Mouse (Mus musculus): Measurements from ENCODE around the gene Apod. TPM values are rescaled to one million over a fixed set of nuclear protein-coding genes. Genes with fewer than 3 reads are reported as not detected.

Gene Apod
- polyA plus RNA-seq, 1 experiment from 2014 or later = 26.2 TPM

DNA sequence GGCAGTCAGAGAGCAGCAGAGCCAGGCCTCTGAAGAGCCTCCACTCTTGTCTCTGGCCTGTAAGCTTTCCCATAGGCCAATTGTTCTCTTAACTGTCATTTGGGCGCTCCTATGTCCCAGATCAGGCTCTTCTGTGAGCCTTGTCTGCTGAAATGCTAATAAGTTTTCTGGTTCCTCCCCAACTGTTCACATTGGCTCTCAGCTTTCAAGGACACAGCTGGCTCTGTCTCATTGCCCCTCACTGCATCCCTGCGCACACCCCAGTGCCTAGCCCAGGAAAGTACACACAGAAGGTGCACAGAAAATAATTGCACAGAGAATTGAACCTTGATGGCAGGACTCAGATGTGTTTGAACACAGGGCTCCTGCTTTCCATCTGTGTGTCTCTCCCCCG, 14.7 kb downstream of the Apod start:
- Histone ChIP-seq H3K4me2 (ENCODE audit: low read depth, low read length) (no peak overlapping the region), H3K9me3 (ENCODE audit: control insufficient read depth, low read length) (no peaks in the 10 kb centered on the region), H3K4me3 (ENCODE audit: low read depth, low read length) (no peak overlapping the region), H3K27me3 (ENCODE audit: control insufficient read depth, insufficient read depth, low read length) (no peaks in the 10 kb centered on the region), H3K36me3 (ENCODE audit: control insufficient read depth, insufficient read depth, low read length) (no peaks in the 10 kb centered on the region), H3K27ac (ENCODE audit: low read depth, low read length) (no peak overlapping the region), H3K4me1 (ENCODE audit: control insufficient read depth, insufficient read depth, low read length) (peaks cover 4% of the 10 kb centered on the region; the same call in 1 of the 2 replicates), H3K9ac (replicated peaks; ENCODE audit: low read depth, low read length) (no peak overlapping the region)
- no peak for ATAC-seq (ENCODE audit: low read depth)
- 26% methylated on average over 3 of the region's 3 CpGs for WGBS

DNA sequence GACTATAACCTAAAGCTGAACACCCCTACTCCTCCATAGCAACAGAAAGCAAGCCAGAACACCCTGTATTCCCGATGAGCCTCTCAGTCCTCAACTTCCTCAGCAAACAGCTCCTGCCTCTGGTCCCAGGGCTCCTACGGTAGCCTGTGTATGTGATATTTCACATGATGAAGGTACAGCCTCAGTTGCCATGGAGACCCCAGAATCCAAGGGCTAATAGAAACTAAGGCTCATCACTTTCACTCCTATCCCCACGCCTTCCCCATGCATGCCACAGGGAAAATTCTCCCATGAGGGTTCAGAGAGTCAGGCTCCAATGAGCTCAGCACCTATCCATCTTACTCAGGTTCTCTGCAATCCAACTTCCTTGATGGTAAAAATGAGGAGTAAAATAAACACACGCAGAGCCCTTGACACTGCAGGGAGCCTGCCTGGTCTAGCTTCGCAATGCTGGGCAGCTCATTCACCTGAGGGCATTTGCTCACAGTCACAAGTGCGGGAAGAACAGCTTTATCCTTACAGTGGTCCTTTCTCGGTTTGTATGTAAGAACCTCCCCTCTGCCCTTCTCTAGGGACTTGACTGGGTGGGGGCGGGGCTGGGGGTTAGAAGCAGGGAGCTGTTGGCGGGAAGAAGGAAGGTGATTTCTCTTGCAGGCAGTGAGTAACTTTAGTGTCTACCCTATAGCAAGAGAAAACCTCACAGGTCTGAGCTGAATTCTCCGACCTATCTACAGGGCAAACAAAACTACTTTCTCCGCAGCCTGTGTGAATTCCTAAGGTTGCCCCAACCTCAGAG, 15.2 kb downstream of the Apod start:
- no peak overlapping the region for H3K9ac ChIP-seq (replicated peaks; ENCODE audit: low read depth, low read length)
- ATAC-seq (ENCODE audit: low read depth) = no peak; the same call in 1 of the 2 replicates
- no peaks in the 10 kb centered on the region for H3K9me3 ChIP-seq (ENCODE audit: control insufficient read depth, low read length)
- H3K27me3 ChIP-seq (ENCODE audit: control insufficient read depth, insufficient read depth, low read length) = no peaks in the 10 kb centered on the region
- no peak overlapping the region for H3K4me2 ChIP-seq (ENCODE audit: low read depth, low read length)
- no peaks in the 10 kb centered on the region for H3K36me3 ChIP-seq (ENCODE audit: control insufficient read depth, insufficient read depth, low read length)
- H3K4me1 ChIP-seq (ENCODE audit: control insufficient read depth, insufficient read depth, low read length) = peaks cover 4% of the 10 kb centered on the region; the same call in 1 of the 2 replicates
- H3K27ac ChIP-seq (ENCODE audit: low read depth, low read length) = no peak overlapping the region
- H3K4me3 ChIP-seq (ENCODE audit: low read depth, low read length) = no peak overlapping the region
- WGBS = 34% methylated on average over 11 of the region's 11 CpGs

DNA sequence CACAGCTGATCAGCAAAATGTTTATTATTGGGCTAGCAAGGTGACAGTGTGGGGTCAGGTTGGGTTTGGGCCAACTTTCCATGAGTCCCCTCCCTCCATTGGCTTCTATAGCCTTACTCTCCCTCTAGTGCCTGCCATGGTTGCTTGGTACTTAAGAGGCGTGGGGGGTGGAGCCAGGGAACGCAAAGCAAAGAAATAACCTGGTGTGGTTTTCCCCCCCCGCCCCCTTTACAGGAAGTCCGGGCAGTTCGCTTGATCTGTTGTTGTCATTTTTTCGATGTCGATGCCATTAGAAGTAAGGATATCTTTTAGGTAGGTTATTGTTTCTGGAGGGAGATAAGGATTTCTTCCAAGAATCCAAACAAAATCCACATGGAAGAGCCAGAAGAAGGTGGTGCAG, 17.5 kb downstream of the Apod start:
- H3K4me3 ChIP-seq (ENCODE audit: low read depth, low read length) = no peak overlapping the region
- H3K4me1 ChIP-seq (ENCODE audit: control insufficient read depth, insufficient read depth, low read length) = peaks cover 4% of the 10 kb centered on the region; the same call in 1 of the 2 replicates
- ATAC-seq (ENCODE audit: low read depth) = no peak
- H3K27ac ChIP-seq (ENCODE audit: low read depth, low read length) = no peak overlapping the region
- WGBS = 94% methylated on average over 7 of the region's 7 CpGs
- no peaks in the 10 kb centered on the region for H3K9me3 ChIP-seq (ENCODE audit: control insufficient read depth, low read length)
- H3K4me2 ChIP-seq (ENCODE audit: low read depth, low read length) = no peak overlapping the region
- H3K27me3 ChIP-seq (ENCODE audit: control insufficient read depth, insufficient read depth, low read length) = no peaks in the 10 kb centered on the region
- H3K36me3 ChIP-seq (ENCODE audit: control insufficient read depth, insufficient read depth, low read length) = no peaks in the 10 kb centered on the region
- H3K9ac ChIP-seq (replicated peaks; ENCODE audit: low read depth, low read length) = no peak overlapping the region

DNA sequence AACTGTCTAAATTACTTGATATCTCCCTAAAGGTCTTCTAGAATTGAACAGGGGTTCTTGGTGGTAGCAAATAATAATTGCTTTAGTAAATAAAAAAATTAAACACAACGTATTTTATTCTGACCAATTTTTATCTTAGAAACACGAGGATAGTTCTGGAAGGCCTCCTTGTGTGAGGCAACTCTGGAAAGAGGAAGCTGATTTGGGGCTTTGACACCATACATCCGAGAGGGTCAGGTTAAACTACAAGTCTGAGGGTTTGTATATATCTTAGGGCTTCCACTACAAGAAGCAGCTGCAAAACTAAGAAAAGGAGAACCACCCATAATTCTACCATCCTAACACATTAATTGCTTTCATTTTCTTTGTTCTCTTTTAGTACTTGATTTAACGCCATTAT, 20.8 kb downstream of the Apod start:
- H3K9me3 ChIP-seq (ENCODE audit: control insufficient read depth, low read length) = no peaks in the 10 kb centered on the region
- WGBS = 56% methylated on average over 4 of the region's 4 CpGs
- H3K27me3 ChIP-seq (ENCODE audit: control insufficient read depth, insufficient read depth, low read length) = no peaks in the 10 kb centered on the region
- H3K4me3 ChIP-seq (ENCODE audit: low read depth, low read length) = no peak overlapping the region
- no peaks in the 10 kb centered on the region for H3K4me1 ChIP-seq (ENCODE audit: control insufficient read depth, insufficient read depth, low read length)
- H3K27ac ChIP-seq (ENCODE audit: low read depth, low read length) = no peak overlapping the region
- no peaks in the 10 kb centered on the region for H3K36me3 ChIP-seq (ENCODE audit: control insufficient read depth, insufficient read depth, low read length)
- ATAC-seq (ENCODE audit: low read depth) = no peak
- H3K4me2 ChIP-seq (ENCODE audit: low read depth, low read length) = no peak overlapping the region
- no peak overlapping the region for H3K9ac ChIP-seq (replicated peaks; ENCODE audit: low read depth, low read length)

DNA sequence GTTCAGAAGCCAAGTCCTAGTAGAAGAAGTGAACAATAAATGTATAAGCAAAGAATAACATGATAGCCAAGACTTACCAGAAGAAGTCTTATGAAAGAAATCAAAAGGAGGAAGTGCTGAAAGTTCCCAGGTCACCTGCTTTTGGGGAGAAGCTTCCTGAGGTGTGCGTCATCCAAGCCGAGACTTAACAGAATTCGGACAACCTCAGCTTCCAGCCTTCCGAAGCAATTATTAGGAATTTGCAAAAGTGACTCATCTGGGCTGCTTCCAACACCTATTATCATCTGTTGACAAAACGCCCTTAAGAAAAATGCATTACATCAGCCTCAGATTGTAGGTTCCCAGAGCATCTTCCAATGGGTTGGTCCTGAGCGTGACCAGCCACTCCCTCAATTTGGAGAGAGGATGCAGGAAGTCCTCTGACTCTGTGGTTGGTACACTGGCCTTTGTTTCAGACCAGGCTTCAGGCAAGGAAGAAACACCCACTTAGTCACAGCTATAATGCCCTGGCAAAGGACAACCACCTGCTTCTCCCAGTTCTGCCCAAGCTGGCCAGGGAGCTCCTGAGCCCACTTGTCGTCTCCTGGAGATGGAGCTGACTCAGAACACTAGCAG, 23.8 kb downstream of the Apod start:
- WGBS = 90% methylated on average over 7 of the region's 7 CpGs
- Histone ChIP-seq H3K4me2 (ENCODE audit: low read depth, low read length) (no peak overlapping the region), H3K27me3 (ENCODE audit: control insufficient read depth, insufficient read depth, low read length) (no peaks in the 10 kb centered on the region), H3K36me3 (ENCODE audit: control insufficient read depth, insufficient read depth, low read length) (no peaks in the 10 kb centered on the region), H3K4me3 (ENCODE audit: low read depth, low read length) (no peak overlapping the region), H3K9ac (replicated peaks; ENCODE audit: low read depth, low read length) (no peak overlapping the region), H3K9me3 (ENCODE audit: control insufficient read depth, low read length) (no peaks in the 10 kb centered on the region), H3K27ac (ENCODE audit: low read depth, low read length) (no peak overlapping the region), H3K4me1 (ENCODE audit: control insufficient read depth, insufficient read depth, low read length) (no peaks in the 10 kb centered on the region)
- no peak for ATAC-seq (ENCODE audit: low read depth)

DNA sequence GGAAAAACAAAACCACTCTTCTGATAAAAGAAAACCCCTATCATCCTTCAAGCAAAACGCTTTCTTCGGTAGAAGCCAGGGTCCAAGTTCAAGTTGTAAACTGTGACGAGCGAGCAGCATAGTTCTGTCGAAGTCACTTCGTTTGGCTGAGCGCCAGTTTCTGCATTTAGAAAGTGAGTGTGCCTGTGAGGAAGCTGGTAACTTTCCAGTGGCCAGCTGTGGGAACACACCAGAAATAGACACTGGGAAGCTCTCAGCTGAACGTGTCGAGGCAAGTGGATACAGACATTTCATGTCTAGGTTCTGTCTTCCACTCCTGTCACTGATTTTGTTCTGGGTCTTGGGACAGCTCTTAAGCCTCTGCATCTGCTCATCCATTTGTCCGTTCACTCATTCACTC, 24.3 kb downstream of the Apod start:
- WGBS = 64% methylated on average over 10 of the region's 10 CpGs
- no peaks in the 10 kb centered on the region for H3K4me1 ChIP-seq (ENCODE audit: control insufficient read depth, insufficient read depth, low read length)
- H3K9ac ChIP-seq (replicated peaks; ENCODE audit: low read depth, low read length) = no peak overlapping the region
- H3K27ac ChIP-seq (ENCODE audit: low read depth, low read length) = no peak overlapping the region
- H3K4me2 ChIP-seq (ENCODE audit: low read depth, low read length) = no peak overlapping the region
- no peaks in the 10 kb centered on the region for H3K9me3 ChIP-seq (ENCODE audit: control insufficient read depth, low read length)
- no peaks in the 10 kb centered on the region for H3K36me3 ChIP-seq (ENCODE audit: control insufficient read depth, insufficient read depth, low read length)
- ATAC-seq (ENCODE audit: low read depth) = no peak
- no peaks in the 10 kb centered on the region for H3K27me3 ChIP-seq (ENCODE audit: control insufficient read depth, insufficient read depth, low read length)
- H3K4me3 ChIP-seq (ENCODE audit: low read depth, low read length) = no peak overlapping the region

DNA sequence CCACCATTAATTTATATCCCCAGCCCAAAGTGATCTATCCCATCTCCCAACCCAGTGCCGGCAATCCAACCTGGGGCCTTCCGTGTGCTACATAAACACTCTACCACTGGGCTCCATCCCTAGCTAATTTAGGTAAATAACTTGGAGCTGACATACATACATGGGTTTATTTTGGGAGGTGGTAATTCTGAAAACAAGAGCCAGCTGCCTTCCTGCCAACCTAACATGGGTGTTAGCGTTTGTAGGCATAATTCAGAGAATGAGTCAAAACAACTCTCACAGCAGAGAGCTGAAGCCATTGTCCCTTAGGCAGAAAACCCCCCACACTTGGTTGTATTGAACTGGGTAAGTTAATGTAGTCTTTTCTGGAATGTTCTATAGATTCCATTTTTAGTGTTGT, 26.9 kb downstream of the Apod start:
- ATAC-seq (ENCODE audit: low read depth) = no peak
- Histone ChIP-seq H3K9ac (replicated peaks; ENCODE audit: low read depth, low read length) (no peak overlapping the region), H3K4me2 (ENCODE audit: low read depth, low read length) (no peak overlapping the region), H3K36me3 (ENCODE audit: control insufficient read depth, insufficient read depth, low read length) (no peaks in the 10 kb centered on the region), H3K4me1 (ENCODE audit: control insufficient read depth, insufficient read depth, low read length) (no peaks in the 10 kb centered on the region), H3K4me3 (ENCODE audit: low read depth, low read length) (no peak overlapping the region), H3K27ac (ENCODE audit: low read depth, low read length) (no peak overlapping the region), H3K9me3 (ENCODE audit: control insufficient read depth, low read length) (no peaks in the 10 kb centered on the region), H3K27me3 (ENCODE audit: control insufficient read depth, insufficient read depth, low read length) (no peaks in the 10 kb centered on the region)
- 82% methylated on average over 3 of the region's 3 CpGs for WGBS

DNA sequence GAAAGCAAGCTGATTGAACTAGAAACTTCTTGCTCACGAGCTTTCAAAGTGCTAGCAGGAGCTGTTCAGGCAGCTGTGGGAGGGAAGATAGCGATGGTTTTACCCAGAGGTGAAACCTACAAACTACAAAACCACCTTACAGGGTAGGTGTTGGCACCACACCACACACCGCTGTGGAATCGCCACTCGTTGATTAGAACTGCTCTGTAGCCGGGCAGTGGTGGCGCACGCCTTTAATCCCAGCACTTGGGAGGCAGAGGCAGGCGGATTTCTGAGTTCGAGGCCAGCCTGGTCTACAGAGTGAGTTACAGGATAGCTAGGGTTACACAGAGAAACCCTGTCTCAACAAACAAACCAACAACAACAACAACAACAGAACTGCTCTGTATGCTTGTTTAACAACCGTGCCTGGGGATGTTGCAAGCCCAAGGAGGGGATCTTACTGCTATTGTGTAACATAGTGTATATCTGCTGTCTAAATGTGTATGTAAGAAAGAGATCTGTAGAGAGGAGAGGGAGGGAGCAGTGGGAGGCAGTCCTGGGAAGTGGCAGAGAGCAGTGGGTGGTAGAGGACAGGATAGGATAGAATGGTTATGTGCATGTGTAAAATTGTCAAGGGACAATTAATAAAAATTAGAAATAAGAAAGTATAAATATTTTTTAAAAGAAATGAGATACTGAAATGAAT, 27.7 kb downstream of the Apod start:
- Histone ChIP-seq H3K27me3 (ENCODE audit: control insufficient read depth, insufficient read depth, low read length) (no peaks in the 10 kb centered on the region), H3K27ac (ENCODE audit: low read depth, low read length) (no peak overlapping the region), H3K9me3 (ENCODE audit: control insufficient read depth, low read length) (no peaks in the 10 kb centered on the region), H3K9ac (replicated peaks; ENCODE audit: low read depth, low read length) (no peak overlapping the region), H3K36me3 (ENCODE audit: control insufficient read depth, insufficient read depth, low read length) (no peaks in the 10 kb centered on the region), H3K4me2 (ENCODE audit: low read depth, low read length) (no peak overlapping the region), H3K4me3 (ENCODE audit: low read depth, low read length) (no peak overlapping the region), H3K4me1 (ENCODE audit: control insufficient read depth, insufficient read depth, low read length) (no peaks in the 10 kb centered on the region)
- no peak for ATAC-seq (ENCODE audit: low read depth)
- WGBS = 93% methylated on average over 11 of the region's 11 CpGs

DNA sequence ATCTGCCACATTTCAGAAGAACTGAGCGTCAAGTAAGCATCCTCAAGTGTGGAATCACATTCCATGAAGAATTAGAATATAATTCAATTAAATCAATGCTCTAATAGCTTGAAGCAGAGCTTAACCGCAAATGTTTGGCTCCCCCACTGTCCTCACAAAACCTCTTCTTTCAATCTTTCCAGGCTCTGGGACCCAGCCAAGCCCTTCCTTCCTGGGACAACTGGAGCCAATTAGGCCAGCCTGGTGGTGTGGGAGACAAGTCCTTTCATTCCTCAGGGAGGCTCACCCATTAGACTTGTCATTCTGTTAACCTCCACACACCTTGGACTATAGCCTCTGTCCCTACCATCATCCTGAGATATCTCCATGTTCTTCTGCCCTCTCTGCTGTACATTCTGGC, 32.6 kb downstream of the Apod start:
- Histone ChIP-seq H3K4me2 (ENCODE audit: low read depth, low read length) (no peak overlapping the region), H3K9ac (replicated peaks; ENCODE audit: low read depth, low read length) (no peak overlapping the region), H3K36me3 (ENCODE audit: control insufficient read depth, insufficient read depth, low read length) (no peaks in the 10 kb centered on the region), H3K4me1 (ENCODE audit: control insufficient read depth, insufficient read depth, low read length) (no peaks in the 10 kb centered on the region), H3K27ac (ENCODE audit: low read depth, low read length) (no peak overlapping the region), H3K27me3 (ENCODE audit: control insufficient read depth, insufficient read depth, low read length) (no peaks in the 10 kb centered on the region), H3K4me3 (ENCODE audit: low read depth, low read length) (no peak overlapping the region), H3K9me3 (ENCODE audit: control insufficient read depth, low read length) (no peaks in the 10 kb centered on the region)
- 91% methylated on average over 2 of the region's 2 CpGs for WGBS
- no peak for ATAC-seq (ENCODE audit: low read depth)

Measured in neural tube, embryonic 14.5 days (tissue).